Mouse (Mus musculus) stomach, postnatal 0 days (tissue): ENCODE results near the gene Pck1.

Experiments used
- CTCF ChIP-seq: IDR thresholded peaks from 2 replicates; pipeline ENCODE4 v1.5.1; 2016; ENCODE audit warnings: antibody characterized with exemption, low read depth, mild to moderate bottlenecking, moderate library complexity
- EP300 ChIP-seq: optimal IDR thresholded peaks from 2 replicates; pipeline ENCODE3; 2016; ENCODE audit warnings: antibody characterized with exemption

DNA sequence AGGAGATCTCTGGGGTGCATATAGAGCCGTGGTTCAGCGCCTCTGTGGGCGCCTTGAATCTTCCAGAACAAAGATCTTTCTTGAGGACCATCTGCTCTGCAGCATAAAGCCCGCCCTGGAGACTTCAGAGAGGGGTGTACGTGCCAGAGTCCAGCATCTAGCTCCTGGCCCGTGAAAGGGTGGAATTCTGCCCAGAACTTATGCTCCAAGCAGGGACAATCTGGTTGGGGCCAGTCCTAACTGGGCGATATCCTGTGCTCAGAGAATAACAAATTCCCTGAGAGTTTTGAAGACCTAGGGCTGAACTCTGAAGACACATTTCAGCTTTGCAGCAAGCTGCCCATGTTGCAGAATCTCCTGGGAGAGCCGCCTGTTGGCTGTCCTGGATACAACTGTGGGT, 25.1 kb downstream of the Pck1 start:
- TF ChIP-seq CTCF (peak; percentile 34), EP300 (no peak)
